Mouse (Mus musculus) spleen, adult 2 months (tissue): ENCODE results near the gene Cdk17.

Source experiments
- CTCF ChIP-seq: fragments of 200-500 bp; IDR thresholded peaks from 2 replicates; pipeline ENCODE4 v1.5.1; 2011; ENCODE audit warnings: mild to moderate bottlenecking, inconsistent platforms; ENCODE audit not compliant: insufficient read depth, insufficient read length, insufficient replicate concordance; ENCODE audit errors: extremely low read depth
- POLR2A ChIP-seq: fragments of 200-500 bp; IDR thresholded peaks from 2 replicates; pipeline ENCODE4 v1.6.1; 2011; ENCODE audit warnings: low read depth, low read length, inconsistent platforms

DNA sequence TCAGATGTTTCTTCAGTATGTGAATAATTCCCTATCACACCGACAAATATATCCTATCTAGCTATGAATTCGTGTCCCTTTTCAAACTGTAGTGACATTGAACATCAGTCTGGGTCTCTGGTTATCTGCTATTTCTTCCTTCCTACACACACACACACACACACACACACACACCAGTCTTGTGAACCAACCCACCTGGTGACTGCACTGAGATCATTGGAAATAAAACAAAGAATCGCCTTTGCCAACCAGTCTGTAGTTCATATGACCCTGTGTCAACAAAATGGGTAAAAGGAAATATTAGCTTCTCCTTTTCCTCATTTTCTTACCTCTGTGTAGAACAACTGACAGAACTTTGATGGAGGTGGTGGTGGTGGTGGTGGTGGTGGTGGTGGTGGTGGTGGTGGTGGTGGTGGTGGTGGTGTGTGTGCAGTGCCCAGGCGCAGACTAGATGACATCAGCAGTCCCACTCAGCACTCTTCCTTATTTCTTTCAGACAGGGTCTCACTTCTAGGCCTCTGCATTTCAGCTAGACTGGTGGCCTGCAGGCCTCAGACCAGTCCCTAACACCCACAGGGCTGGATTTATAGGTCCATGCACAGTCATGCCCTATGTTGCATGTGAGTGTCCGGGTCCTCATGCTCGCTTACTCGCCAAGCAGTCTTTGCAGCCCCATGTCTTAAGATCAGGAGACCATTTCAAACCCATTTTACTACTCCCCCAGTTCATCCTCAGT is 85.7 kb downstream of the Cdk17 start:
- no peak for TF ChIP-seq POLR2A
- no peak for TF ChIP-seq CTCF
